Mouse (Mus musculus) ES-E14 (cell line): ENCODE results near the gene Enah.

Experiments used
- HCFC1 ChIP-seq: IDR thresholded peaks from 2 replicates; pipeline ENCODE4 v1.6.1; 2012; ENCODE audit warnings: low read length, inconsistent platforms, borderline replicate concordance; ENCODE audit not compliant: insufficient read depth
- ZC3H11A ChIP-seq: IDR thresholded peaks from 2 replicates; pipeline ENCODE4 v1.6.1; 2012; ENCODE audit warnings: low read depth, mild to moderate bottlenecking, inconsistent platforms, low read length, borderline replicate concordance

- TF ChIP-seq HCFC1 (no peak), ZC3H11A (no peak)
Observed at GRCm38 (mm10) chr1:181856329-181856728, 163.5 kb downstream of the Enah start.
